Mouse (Mus musculus): ENCODE measurements at regions not wholly inside any gene's neighbourhood (a gene's known extent, or its start where the extent isn't known, plus 50 kb on each side); places are given as distances from the start of the nearest gene placed in this dataset.

DNA sequence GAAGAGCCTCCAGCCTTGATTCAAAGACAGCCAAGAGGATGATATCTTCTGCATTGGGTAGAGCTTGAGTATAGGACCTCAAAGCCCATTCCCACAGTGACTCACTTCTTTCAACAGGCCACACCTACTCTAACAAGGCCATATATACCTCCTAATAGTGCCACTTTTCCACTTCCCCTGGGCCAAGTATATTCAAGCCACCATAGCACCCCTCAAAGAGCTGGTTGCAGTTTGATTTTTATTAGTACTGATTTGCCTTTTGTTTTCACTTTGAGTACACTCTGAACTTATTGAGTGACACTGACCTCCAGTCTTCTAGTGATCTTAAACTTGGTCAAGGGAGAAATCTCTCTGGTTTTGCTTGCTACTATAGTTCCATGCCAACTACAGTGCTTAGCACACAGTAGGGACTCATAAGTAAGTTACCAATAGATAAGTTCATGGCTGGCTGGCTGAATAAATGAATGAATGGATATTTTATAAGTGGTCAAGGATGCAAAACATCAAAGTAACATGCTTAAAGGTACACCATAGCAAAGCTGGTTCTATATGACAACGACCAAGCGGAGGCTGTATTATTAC lies 64.5 kb upstream of the Lmo2 start:
- DNase-seq (ENCODE audit: low read depth, low spot score), result peak; percentile 56

DNA sequence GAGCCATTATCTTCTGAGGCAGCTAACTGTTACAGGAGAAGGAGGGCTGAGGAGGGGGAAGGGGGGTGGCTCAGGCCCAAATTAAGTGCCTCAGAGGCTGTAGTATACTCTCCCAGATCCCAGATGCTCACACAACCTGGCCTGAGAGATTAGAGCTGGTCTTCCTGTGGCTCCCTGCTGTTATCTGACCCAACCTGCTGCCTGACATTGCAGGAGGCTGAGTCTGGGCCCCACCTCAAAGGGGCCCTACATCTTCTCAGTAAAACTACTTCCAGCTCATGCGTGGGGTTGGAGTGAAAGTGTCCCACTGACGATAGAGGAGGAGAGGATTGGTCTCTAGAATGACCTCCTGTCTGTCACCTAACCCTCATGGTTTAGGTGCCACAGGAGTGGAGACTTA lies 64.0 kb upstream of the Lmo2 start:
- DNase-seq (ENCODE audit: low read depth, low spot score), result peak; percentile 91

DNA sequence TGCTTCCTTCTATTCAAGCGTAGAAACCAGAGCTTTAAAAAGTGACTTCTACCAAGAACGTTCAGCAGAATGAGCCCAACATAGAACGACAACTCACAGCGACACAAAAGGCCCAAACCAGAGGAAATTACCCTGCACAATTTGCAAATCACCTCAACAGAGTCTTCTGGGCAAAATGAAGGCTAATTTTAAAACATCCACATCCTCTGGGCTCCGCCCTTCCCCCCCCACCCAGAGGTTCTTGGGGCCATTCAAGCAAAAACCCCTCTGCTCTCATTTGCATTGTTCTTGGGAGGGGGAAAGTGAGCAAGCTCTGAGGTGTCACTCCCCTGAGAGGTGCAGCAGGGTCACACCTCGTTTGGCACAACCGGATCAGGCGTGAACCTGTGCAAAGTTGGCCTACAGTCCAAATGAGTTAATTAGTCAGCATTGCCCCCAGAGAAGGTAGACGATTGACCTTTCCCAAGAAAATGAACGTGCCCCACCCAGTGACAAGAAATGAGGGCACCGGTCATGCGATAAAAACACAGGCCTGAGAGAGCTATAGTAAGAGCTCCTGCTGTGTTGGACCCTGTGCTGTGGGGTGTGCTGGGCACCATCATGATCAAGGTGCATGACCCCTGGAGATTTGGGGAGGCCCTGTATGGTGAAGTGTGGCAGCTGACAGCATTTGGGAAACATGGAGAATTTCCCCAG lies 62.7 kb upstream of the Lmo2 start:
- no peak for DNase-seq (ENCODE audit: low read depth, low spot score)

DNA sequence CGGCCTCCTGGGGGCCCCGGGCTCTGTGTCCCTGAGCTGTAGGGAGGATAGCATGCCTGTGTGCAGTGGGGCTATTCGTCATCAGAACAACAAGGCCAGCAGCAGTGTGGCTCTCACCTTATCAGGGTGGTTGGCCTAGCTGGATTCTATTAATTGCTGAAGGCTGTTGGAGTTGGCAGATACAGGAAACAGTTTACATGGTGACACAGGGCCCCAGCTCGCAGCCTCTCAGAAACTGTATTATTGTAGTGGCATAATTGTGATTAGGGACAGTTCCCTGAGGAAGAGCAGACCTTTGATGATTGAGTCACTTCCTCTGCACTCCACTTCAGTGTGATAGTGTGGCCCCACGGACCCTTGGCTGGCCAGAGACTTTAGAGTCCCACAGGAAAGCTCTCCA lies 61.6 kb upstream of the Lmo2 start:
- DNase-seq (ENCODE audit: low read depth, low spot score), result no peak

DNA sequence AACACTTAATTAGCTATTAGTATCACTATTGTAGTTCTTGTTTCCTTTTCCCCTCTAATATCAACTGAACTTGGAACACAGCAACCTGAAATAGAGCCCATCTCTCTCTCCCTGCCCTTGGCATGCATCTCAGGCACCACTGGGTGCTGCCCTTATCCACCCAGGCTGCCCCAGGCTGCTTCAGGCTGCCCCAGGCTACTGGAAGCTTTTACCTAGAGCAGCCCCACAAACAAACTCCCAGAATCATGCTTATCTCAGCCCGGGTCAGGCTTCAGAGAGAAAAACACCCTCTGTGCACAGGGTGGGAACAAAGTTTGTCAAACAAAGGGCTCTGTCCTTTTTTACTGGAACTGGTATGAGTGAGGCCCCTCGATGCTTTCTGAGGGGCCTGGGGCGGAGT lies 61.0 kb upstream of the Lmo2 start:
- DNase-seq (ENCODE audit: low read depth, low spot score), result peak; percentile 66

DNA sequence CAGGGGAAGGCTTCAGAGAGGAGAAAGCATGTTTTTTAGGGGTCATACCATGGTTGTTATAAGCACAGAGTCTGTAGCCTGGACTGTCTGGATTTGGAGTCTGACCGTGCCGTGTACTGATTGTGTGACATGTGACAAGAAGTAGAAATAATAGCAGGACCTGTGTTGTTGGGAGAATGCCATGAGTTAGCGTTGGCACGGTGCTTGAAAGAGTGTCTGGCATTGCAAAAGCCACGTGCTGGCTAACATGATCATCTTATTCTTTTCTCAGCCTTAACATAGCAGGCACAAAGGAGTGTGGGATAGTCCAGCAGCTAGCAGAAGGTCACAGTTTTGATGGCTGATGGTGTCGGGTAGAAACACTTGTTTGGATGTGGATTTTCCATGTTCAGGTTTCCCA lies 58.1 kb upstream of the Lmo2 start:
- DNase-seq (ENCODE audit: low read depth, low spot score), result no peak

DNA sequence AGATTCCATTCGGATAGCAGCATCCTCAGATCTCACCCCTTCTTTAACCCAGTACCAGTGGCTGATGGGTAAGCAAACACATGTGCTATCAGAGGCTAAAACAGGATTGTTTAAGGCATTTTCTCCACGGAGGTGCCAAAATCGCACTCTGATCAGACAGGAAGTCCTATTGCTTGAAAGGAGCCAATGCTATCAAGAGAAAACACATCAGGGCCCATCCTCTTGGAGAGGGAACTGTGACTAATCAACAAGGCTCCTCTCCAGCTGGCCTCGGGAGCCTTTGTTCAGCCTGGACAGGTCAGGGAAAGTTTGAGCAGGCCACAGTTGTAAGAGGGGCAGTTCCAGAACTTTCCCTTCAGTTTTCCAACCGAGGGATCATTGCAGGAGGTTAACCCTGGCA lies 57.4 kb upstream of the Lmo2 start:
- DNase-seq (ENCODE audit: low read depth, low spot score), result no peak

DNA sequence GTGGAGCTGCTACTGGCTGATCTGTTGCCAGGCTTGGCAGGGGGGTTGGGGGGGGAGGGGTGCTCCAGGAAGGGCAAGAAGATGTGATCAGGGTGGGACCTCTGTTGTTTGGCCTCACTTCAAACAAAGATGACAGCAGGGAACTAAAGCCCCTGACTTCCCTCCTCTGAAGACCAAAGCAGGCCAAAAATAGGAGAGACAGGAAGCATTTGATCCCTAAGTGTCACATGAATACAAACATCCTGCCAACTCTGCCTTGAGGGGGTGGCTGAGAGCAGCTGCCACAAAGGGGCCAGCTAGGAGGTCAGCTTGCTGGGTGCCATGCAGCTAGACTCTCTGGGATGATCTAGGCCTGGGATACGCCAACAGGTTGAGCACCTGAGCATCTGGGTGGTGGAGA lies 56.3 kb upstream of the Lmo2 start:
- no peak for DNase-seq (ENCODE audit: low read depth, low spot score)

DNA sequence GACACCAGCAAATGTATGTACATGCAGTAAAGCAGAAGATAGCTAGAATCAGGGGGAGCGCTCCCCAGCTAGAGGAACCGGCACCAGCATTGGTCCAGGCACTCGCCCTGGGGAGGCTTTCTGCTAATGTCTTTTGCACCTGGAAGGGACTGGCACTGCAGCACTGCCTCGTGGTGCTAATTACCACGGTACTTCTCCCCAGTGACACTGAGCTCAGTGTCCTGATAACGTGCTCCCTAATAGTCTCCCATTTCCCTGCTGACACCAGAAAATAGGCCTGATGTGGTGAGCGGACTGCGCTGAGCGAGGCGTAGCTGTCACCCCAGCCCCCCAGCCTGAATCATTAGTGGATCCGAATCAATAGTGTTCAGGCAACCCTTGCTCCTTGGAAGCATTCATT lies 55.0 kb upstream of the Lmo2 start:
- no peak for DNase-seq (ENCODE audit: low read depth, low spot score)

DNA sequence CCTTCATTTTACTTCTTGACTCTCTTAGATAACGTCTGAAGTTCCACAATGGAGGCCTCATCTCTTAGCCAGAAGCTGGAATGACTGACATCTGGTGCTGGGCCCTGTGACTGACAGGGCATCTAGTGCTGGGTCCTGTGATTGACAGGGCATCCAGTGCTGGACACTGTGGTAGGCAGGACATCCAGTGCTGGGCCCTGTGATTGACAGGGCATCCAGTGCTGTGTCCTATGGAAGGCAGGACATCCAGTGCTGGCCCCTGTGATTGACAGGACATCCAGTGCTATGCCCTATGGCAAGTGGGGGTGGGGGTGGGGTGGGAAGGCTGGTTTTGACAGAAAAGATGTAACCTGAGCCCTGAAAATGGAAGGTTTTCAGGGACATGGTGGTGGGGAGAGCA lies 52.1 kb upstream of the Lmo2 start:
- DNase-seq (ENCODE audit: low read depth, low spot score), result no peak

DNA sequence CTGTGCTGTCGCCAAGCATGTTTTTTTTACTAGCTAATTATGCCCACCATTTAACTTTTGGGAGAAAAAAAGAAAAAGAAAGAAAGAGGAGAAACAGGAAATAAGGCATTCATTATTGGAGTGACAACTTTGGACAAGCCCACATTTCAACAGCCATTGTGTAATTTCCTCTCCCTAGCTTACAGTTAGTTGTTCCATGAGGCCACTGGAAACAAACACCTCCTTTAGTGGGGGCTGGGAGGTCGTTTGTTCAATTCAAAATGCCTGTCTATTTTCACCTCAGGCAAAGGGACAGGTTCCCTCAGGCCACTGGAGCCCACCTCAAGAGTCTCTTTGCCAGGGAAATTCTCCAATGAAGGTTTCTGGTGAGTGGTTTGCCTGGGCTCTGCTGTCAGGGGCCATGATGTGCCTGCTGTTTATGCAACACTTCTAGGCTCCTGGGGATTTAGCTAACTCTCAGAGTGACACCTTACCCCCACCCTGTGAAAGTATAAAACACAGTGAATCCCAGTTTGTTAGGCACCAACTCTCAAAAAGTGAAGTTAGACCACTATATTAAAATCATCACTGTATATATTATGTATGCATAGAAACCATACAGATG lies 51.1 kb upstream of the Lmo2 start:
- DNase-seq (ENCODE audit: low read depth, low spot score), result no peak

Data from c-Kit-negative CD71-positive TER-119-positive erythroid progenitor cells, embryonic 14.5 days (primary cell).